ENCODE assay signal across 8 mouse cellular contexts in the genomic region with DNA sequence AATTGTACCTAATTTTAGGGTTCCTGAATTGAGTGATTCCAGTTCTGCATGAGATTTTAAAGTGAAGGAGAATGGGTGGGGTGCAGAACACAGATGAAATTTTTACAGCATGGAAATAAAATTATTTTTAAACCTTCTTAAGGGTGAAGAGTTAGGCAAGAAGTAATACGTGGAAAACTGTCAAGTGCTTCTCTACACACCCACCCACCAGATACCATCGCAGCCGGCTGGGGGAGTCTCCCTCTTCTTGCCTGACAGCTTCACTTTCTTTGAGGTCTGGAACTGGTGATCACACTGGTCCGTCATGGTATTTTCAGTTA. TPM values are rescaled to one million over a fixed set of nuclear protein-coding genes. Genes with fewer than 3 reads are reported as not detected.
DNase-seq lines count a peak whose midpoint lies in the region; ATAC-seq and TF ChIP-seq lines count a peak whose summit lies in the region.

No protein-coding gene starts in this region.

- peak overlapping the region; percentile 88 for H3K4me3 ChIP-seq in cerebellum, adult 2 months (replicated peaks; ENCODE audit: insufficient read depth, low read depth, low read length)
- peak overlapping the region; percentile 97 for H3K4me3 ChIP-seq in spleen, adult 2 months (ENCODE audit: extremely low read depth, insufficient read depth, insufficient read length)
- H3K4me3 ChIP-seq in liver, embryonic 11.5 days (ENCODE audit: low read depth, low read length) = peak overlapping the region; percentile 70
- peak overlapping the region; percentile 74 for H3K4me3 ChIP-seq in stomach, postnatal 0 days (ENCODE audit: low read depth, low read length)

- peak overlapping the region; percentile 96 for H3K4me2 ChIP-seq in liver, embryonic 11.5 days
- H3K4me2 ChIP-seq in stomach, postnatal 0 days (replicated peaks; ENCODE audit: low read depth) = peak overlapping the region; percentile 99

- H3K27ac ChIP-seq in cerebellum, adult 2 months (ENCODE audit: insufficient read depth, low read length) = peak overlapping the region; percentile 98
- H3K27ac ChIP-seq in spleen, adult 2 months (ENCODE audit: insufficient read depth, low read length) = peak overlapping the region; percentile 100
- peak overlapping the region; percentile 78; the same call in 1 of the 2 replicates for H3K27ac ChIP-seq in liver, embryonic 11.5 days (ENCODE audit: low read depth, low read length)
- H3K27ac ChIP-seq in stomach, postnatal 0 days (replicated peaks) = peak overlapping the region; percentile 98

- peak overlapping the region; percentile 87 for H3K9ac ChIP-seq in liver, embryonic 11.5 days (ENCODE audit: low read depth, low read length)
- peak overlapping the region; percentile 88 for H3K9ac ChIP-seq in stomach, postnatal 0 days (ENCODE audit: low read length)

- DNase-seq in cerebellum, adult 2 months = no peak
- DNase-seq in cerebellum, postnatal 14 days = no peak
- no peak for DNase-seq in spleen, adult 2 months (ENCODE audit: low read depth in 1 of 2, low spot score in 2 of 2)
- DNase-seq in spleen, postnatal 36 days (ENCODE audit: low spot score in 2 of 2) = no peak
- no peak for DNase-seq in liver, embryonic 11.5 days (ENCODE audit: low spot score)
- no peak for DNase-seq in stomach, postnatal 0 days (ENCODE audit: low spot score)
- no peak for DNase-seq in thymus, postnatal 10 days (ENCODE audit: low spot score in 2 of 2)
- no peak for DNase-seq in layer of hippocampus, adult 18-20 months (ENCODE audit: low spot score in 2 of 2)

- TF ChIP-seq CTCF in cerebellum, adult 2 months (IDR thresholded peaks at IDR 0.05; ENCODE audit: borderline replicate concordance, insufficient read depth, low read depth, low read length) = no peak
- no peak for TF ChIP-seq CTCF in spleen, adult 2 months (IDR thresholded peaks at IDR 0.05; ENCODE audit: extremely low read depth, insufficient read depth, insufficient read length, insufficient replicate concordance)
- no peak for TF ChIP-seq CTCF in stomach, postnatal 0 days (IDR thresholded peaks at IDR 0.05; ENCODE audit: low read depth)

- no peak for TF ChIP-seq POLR2A in cerebellum, adult 2 months (IDR thresholded peaks at IDR 0.05; ENCODE audit: borderline replicate concordance, insufficient read depth, low read length)
- no peak for TF ChIP-seq POLR2A in spleen, adult 2 months (IDR thresholded peaks at IDR 0.05; ENCODE audit: low read depth, low read length)

- no peaks in the 10 kb centered on the region for H3K27me3 ChIP-seq in cerebellum, adult 2 months (ENCODE audit: control insufficient read depth, insufficient read depth, low read length)
- H3K27me3 ChIP-seq in spleen, adult 2 months (ENCODE audit: control insufficient read depth, insufficient read depth, low read length) = peaks cover 11% of the 10 kb centered on the region
- peaks cover 29% of the 10 kb centered on the region for H3K27me3 ChIP-seq in liver, embryonic 11.5 days (replicated peaks; ENCODE audit: control insufficient read depth, insufficient read depth, low read length)
- peaks cover 3% of the 10 kb centered on the region; the same call in 1 of the 2 replicates for H3K27me3 ChIP-seq in stomach, postnatal 0 days (ENCODE audit: control insufficient read depth, insufficient read depth, low read length)

- TF ChIP-seq EP300 in stomach, postnatal 0 days (optimal IDR thresholded peaks at IDR 0.05) = no peak

- no peaks in the 10 kb centered on the region for H3K36me3 ChIP-seq in spleen, adult 2 months (ENCODE audit: control insufficient read depth, insufficient read depth, low read length)
- H3K36me3 ChIP-seq in liver, embryonic 11.5 days (ENCODE audit: control insufficient read depth, insufficient read depth, low read length) = no peaks in the 10 kb centered on the region
- no peaks in the 10 kb centered on the region for H3K36me3 ChIP-seq in stomach, postnatal 0 days (ENCODE audit: control insufficient read depth, insufficient read depth, low read length)

- no peaks in the 10 kb centered on the region for H3K9me3 ChIP-seq in liver, embryonic 11.5 days (ENCODE audit: control insufficient read depth, low read length)
- H3K9me3 ChIP-seq in stomach, postnatal 0 days (ENCODE audit: control insufficient read depth, low read length) = no peaks in the 10 kb centered on the region

- 0% methylated on average over 4 of the region's 4 CpGs for WGBS in cerebellum, adult 2 months
- WGBS in spleen, adult 2 months = under 1% methylated on average over 4 of the region's 4 CpGs
- 1% methylated on average over 4 of the region's 4 CpGs for WGBS in liver, embryonic 11.5 days
- 2% methylated on average over 4 of the region's 4 CpGs for WGBS in stomach, postnatal 0 days

- ATAC-seq in liver, embryonic 11.5 days (replicated peaks; ENCODE audit: low FRiP score) = 0 out of 2 replicates have a peak, but pooled peaks have one; percentile 3
- ATAC-seq in stomach, postnatal 0 days (ENCODE audit: low FRiP score, low TSS enrichment) = no peak

- H3K4me1 ChIP-seq in cerebellum, adult 2 months (ENCODE audit: control insufficient read depth, insufficient read depth, low read length) = 0 out of 2 replicates have a peak, but pooled peaks cover 4% of the 10 kb centered on the region
- peaks cover 5% of the 10 kb centered on the region; the same call in 1 of the 2 replicates for H3K4me1 ChIP-seq in spleen, adult 2 months (ENCODE audit: control insufficient read depth, insufficient read depth, insufficient read length)
- peaks cover 8% of the 10 kb centered on the region; the same call in 1 of the 2 replicates for H3K4me1 ChIP-seq in liver, embryonic 11.5 days (replicated peaks; ENCODE audit: control insufficient read depth, insufficient read depth, low read length)
- H3K4me1 ChIP-seq in stomach, postnatal 0 days (replicated peaks; ENCODE audit: control insufficient read depth, insufficient read depth) = 0 out of 2 replicates have a peak, but pooled peaks cover 2% of the 10 kb centered on the region

RNA-seq across cellular contexts. Expression of a gene that starts 2.5 kb away (rescaled TPM):
- polyA plus RNA-seq in cerebellum, adult 2 months (2012; rRNA removed) = 2.4 TPM in 2 replicates
- 7.0 and 9.8 TPM in 2 replicates for polyA plus RNA-seq in spleen, adult 2 months (2012; rRNA removed)
- 0.04 TPM in 2 replicates for polyA plus RNA-seq in liver, embryonic 11.5 days (2014; fragmentation: Nextera tagmentation; extraction: Ambion mirVana)
- 0.34 and 1.5 TPM in 2 replicates for polyA plus RNA-seq in stomach, postnatal 0 days (2015; fragmentation: Nextera tagmentation; extraction: Ambion mirVana)
- 10 to 100 TPM; 61.0 to 87.4 TPM for total RNA-seq in layer of hippocampus, adult 18-20 months (2021)
